Mouse (Mus musculus): Measurements from ENCODE around the gene Zbtb40. TPM values are rescaled to one million over a fixed set of nuclear protein-coding genes. Genes with fewer than 3 reads are reported as not detected.
A peak's percentile ranks its signal among the peaks of the same experiment; 100 is the strongest.

Gene Zbtb40
- total RNA-seq (2014; fragmentation: Nextera tagmentation), result 10.3 and 10.4 TPM in 2 replicates
- 5.7 and 7.1 TPM in 2 replicates for total RNA-seq (2017)

GRCm38 (mm10) chr4:137048550-137049032 lies at the start of gene Zbtb40:
TSS of gene Zbtb40 (minus strand) at chr4:137048801.
- ATAC-seq (replicated peaks; ENCODE audit: low FRiP score, low TSS enrichment, poor library complexity, severe bottlenecking), result peak; percentile 98

GRCm38 (mm10) chr4:137097984-137098327 lies 49.4 kb upstream of the Zbtb40 start:
- ATAC-seq (replicated peaks; ENCODE audit: low FRiP score, low TSS enrichment, poor library complexity, severe bottlenecking), result no peak

GRCm38 (mm10) chr4:137097246-137097983 lies 48.8 kb upstream of the Zbtb40 start:
- no peak for ATAC-seq (replicated peaks; ENCODE audit: low FRiP score, low TSS enrichment, poor library complexity, severe bottlenecking)

GRCm38 (mm10) chr4:137096353-137096752 lies 47.8 kb upstream of the Zbtb40 start:
- ATAC-seq (replicated peaks; ENCODE audit: low FRiP score, low TSS enrichment, poor library complexity, severe bottlenecking), result no peak

- peak; percentile 62 for ATAC-seq (replicated peaks; ENCODE audit: low FRiP score, low TSS enrichment, poor library complexity, severe bottlenecking)
These were observed 36.6 kb upstream of the Zbtb40 start for GRCm38 (mm10) chr4:137085083-137085810.

- no peak for ATAC-seq (replicated peaks; ENCODE audit: low FRiP score, low TSS enrichment, poor library complexity, severe bottlenecking)
These were observed 34.3 kb upstream of the Zbtb40 start for GRCm38 (mm10) chr4:137082866-137083265.

GRCm38 (mm10) chr4:137081401-137081800 lies 32.8 kb upstream of the Zbtb40 start:
- ATAC-seq (replicated peaks; ENCODE audit: low FRiP score, low TSS enrichment, poor library complexity, severe bottlenecking), result no peak

- ATAC-seq (replicated peaks; ENCODE audit: low FRiP score, low TSS enrichment, poor library complexity, severe bottlenecking), result no peak
These were observed 28.6 kb upstream of the Zbtb40 start for GRCm38 (mm10) chr4:137077216-137077615.

- no peak for ATAC-seq (replicated peaks; ENCODE audit: low FRiP score, low TSS enrichment, poor library complexity, severe bottlenecking)
These were observed 22.6 kb upstream of the Zbtb40 start for GRCm38 (mm10) chr4:137071204-137071603.

GRCm38 (mm10) chr4:137068491-137068890 lies 19.9 kb upstream of the Zbtb40 start:
- no peak for ATAC-seq (replicated peaks; ENCODE audit: low FRiP score, low TSS enrichment, poor library complexity, severe bottlenecking)

GRCm38 (mm10) chr4:137065846-137066245 lies 17.2 kb upstream of the Zbtb40 start:
- ATAC-seq (replicated peaks; ENCODE audit: low FRiP score, low TSS enrichment, poor library complexity, severe bottlenecking), result no peak

GRCm38 (mm10) chr4:137054932-137055331 lies 6.3 kb upstream of the Zbtb40 start:
- no peak for ATAC-seq (replicated peaks; ENCODE audit: low FRiP score, low TSS enrichment, poor library complexity, severe bottlenecking)

GRCm38 (mm10) chr4:137053810-137054209 lies 5.2 kb upstream of the Zbtb40 start:
- no peak for ATAC-seq (replicated peaks; ENCODE audit: low FRiP score, low TSS enrichment, poor library complexity, severe bottlenecking)

- ATAC-seq (replicated peaks; ENCODE audit: low FRiP score, low TSS enrichment, poor library complexity, severe bottlenecking), result peak; percentile 53
These were observed 606 bp downstream of the Zbtb40 start for GRCm38 (mm10) chr4:137047840-137048549.

GRCm38 (mm10) chr4:137046110-137046509 lies 2.5 kb downstream of the Zbtb40 start:
- ATAC-seq (replicated peaks; ENCODE audit: low FRiP score, low TSS enrichment, poor library complexity, severe bottlenecking), result no peak

- ATAC-seq (replicated peaks; ENCODE audit: low FRiP score, low TSS enrichment, poor library complexity, severe bottlenecking), result no peak
These were observed 4.1 kb downstream of the Zbtb40 start for GRCm38 (mm10) chr4:137044516-137044915.

- no peak for ATAC-seq (replicated peaks; ENCODE audit: low FRiP score, low TSS enrichment, poor library complexity, severe bottlenecking)
These were observed 4.8 kb downstream of the Zbtb40 start for GRCm38 (mm10) chr4:137043799-137044198.

- ATAC-seq (replicated peaks; ENCODE audit: low FRiP score, low TSS enrichment, poor library complexity, severe bottlenecking), result no peak
These were observed 6.6 kb downstream of the Zbtb40 start for GRCm38 (mm10) chr4:137042039-137042438.

GRCm38 (mm10) chr4:137041161-137041621 lies 7.4 kb downstream of the Zbtb40 start:
- ATAC-seq (replicated peaks; ENCODE audit: low FRiP score, low TSS enrichment, poor library complexity, severe bottlenecking), result no peak

GRCm38 (mm10) chr4:137039441-137039840 lies 9.2 kb downstream of the Zbtb40 start:
- ATAC-seq (replicated peaks; ENCODE audit: low FRiP score, low TSS enrichment, poor library complexity, severe bottlenecking), result no peak

All from megakaryocyte-erythroid progenitor cell, adult 5-6 weeks (primary cell).